Mouse (Mus musculus) hindbrain, postnatal 0 days (tissue): ENCODE data around the gene Gm49383. TPM values are rescaled to one million over a fixed set of nuclear protein-coding genes. Genes with fewer than 3 reads are reported as not detected.

ENCODE experiments used
- ATAC-seq: fragments of 200-750 bp; cut with Nextera tagmentation; 2 replicates; pipeline ENCODE4 v1.8.0; 2017; ENCODE audit warnings: mild to moderate bottlenecking, moderate TSS enrichment, moderate library complexity
- DNase-seq: peaks from one replicate; pipeline ENCODE4 v3.0.0-alpha.2; 2015; ENCODE audit warnings: low spot score
- H3K27ac ChIP-seq: fragments of 300-500 bp; sonication (generic); 2 replicates; pipeline ENCODE4 v1.5.1; 2014; ENCODE audit warnings: mild to moderate bottlenecking
- H3K27me3 ChIP-seq: fragments of 300-500 bp; sonication (generic); 2 replicates; pipeline ENCODE4 v1.6.1; 2014; ENCODE audit warnings: low read length, mixed read lengths; ENCODE audit not compliant: insufficient read depth
- H3K36me3 ChIP-seq: fragments of 300-500 bp; sonication (generic); 2 replicates; pipeline ENCODE4 v1.6.1; 2014; ENCODE audit warnings: low read length, mixed read lengths; ENCODE audit not compliant: insufficient read depth
- H3K4me1 ChIP-seq: fragments of 300-500 bp; sonication (generic); 2 replicates; pipeline ENCODE4 v1.6.1; 2014; ENCODE audit warnings: antibody characterized with exemption, low read length, mixed read lengths; ENCODE audit not compliant: insufficient read depth
- H3K4me2 ChIP-seq: fragments of 300-500 bp; sonication (generic); 2 replicates; pipeline ENCODE4 v1.6.1; 2014; ENCODE audit warnings: low read depth, mild to moderate bottlenecking, low read length, moderate library complexity, mixed read lengths
- H3K4me3 ChIP-seq: fragments of 300-500 bp; sonication (generic); 2 replicates; pipeline ENCODE4 v1.5.1; 2014; ENCODE audit warnings: low read length
- H3K9ac ChIP-seq: fragments of 300-500 bp; sonication (generic); replicated peaks from 2 replicates; pipeline ENCODE4 v1.6.1; 2014; ENCODE audit warnings: mild to moderate bottlenecking, low read length, moderate library complexity, mixed read lengths
- H3K9me3 ChIP-seq: fragments of 300-500 bp; sonication (generic); 2 replicates; pipeline ENCODE4 v1.6.1; 2016; ENCODE audit warnings: low read length, mixed read lengths
- CTCF ChIP-seq: IDR thresholded peaks from 2 replicates; pipeline ENCODE4 v1.5.1; 2016; ENCODE audit warnings: antibody characterized with exemption, control low read depth, low read depth
- WGBS: fragments of 180-500 bp; shearing (Covaris S2); extraction: QIAGEN DNeasy Blood & Tissue Kit; methylation state at CpG from one replicate; pipeline ENCODE4 v1.1.7; 2014; 5-methylcytosine and 5-hydroxymethylcytosine counted together
- microRNA-seq, 2 experiments: library from miRNA; unstranded; fragments of <30 nt; microRNA quantifications; one replicate each; pipeline ENCODE4; 2016
- polyA plus RNA-seq: library from polyadenylated mRNA; unstranded; fragments of >200 nt; fragmentation: Nextera tagmentation; extraction: Ambion mirVana; gene quantifications from 2 replicates; pipeline ENCODE4 v1.2.1, GENCODE M21; 2015
- total RNA-seq: library from RNA; depleted of rRNA; stranded (reverse); fragments of >200 nt; gene quantifications from 2 replicates; pipeline ENCODE4 v1.2.3, GENCODE M21; 2014; rRNA removed

Gm49383 gene
- total and polyA plus RNA-seq, 2 experiments from 2014 or later = 2.0 to 11.4 TPM

- WGBS = 82% methylated on average over 4 of the region's 4 CpGs
- no peak overlapping the region for H3K27ac ChIP-seq
- no peak overlapping the region for H3K4me2 ChIP-seq
- H3K4me1 ChIP-seq = no peaks in the 10 kb centered on the region
- H3K9me3 ChIP-seq = no peaks in the 10 kb centered on the region
- ATAC-seq (no peak), DNase-seq (no peak)
- no peak for TF ChIP-seq CTCF
- H3K4me3 ChIP-seq = no peak overlapping the region
- no peaks in the 10 kb centered on the region for H3K27me3 ChIP-seq
- H3K9ac ChIP-seq = no peak overlapping the region
- H3K36me3 ChIP-seq = peaks cover 11% of the 10 kb centered on the region; the same call in 1 of the 2 replicates
Measured at GRCm38 (mm10) chr12:69156436-69156835, 40.5 kb downstream of the Gm49383 start.

DNA sequence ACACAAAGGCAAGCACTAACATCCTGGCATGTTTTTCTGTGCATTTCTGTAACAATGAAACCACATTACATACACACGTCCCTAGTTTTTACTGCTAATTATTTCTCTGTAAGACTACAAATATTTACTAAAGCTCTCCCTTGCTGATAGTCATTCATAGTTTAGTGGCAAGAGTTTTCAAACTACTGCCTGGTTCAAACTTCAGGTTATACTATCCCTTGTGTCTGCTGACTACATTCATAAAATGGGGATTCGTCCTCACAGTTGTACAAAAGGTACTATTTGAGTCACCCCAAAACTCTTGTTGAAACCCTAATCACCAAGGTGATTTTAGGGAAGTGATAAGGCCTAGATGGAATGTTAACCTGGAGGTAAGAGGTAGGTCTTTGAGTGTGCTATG lies 41.0 kb downstream of the Gm49383 start:
- no peaks in the 10 kb centered on the region for H3K9me3 ChIP-seq
- no peaks in the 10 kb centered on the region for H3K4me1 ChIP-seq
- DNase-seq (no peak), ATAC-seq (no peak)
- no peaks in the 10 kb centered on the region for H3K27me3 ChIP-seq
- 82% methylated on average over 2 of the region's 2 CpGs for WGBS
- no peak overlapping the region for H3K4me2 ChIP-seq
- H3K27ac ChIP-seq = no peak overlapping the region
- no peak overlapping the region for H3K9ac ChIP-seq
- peaks cover 11% of the 10 kb centered on the region; the same call in 1 of the 2 replicates for H3K36me3 ChIP-seq
- H3K4me3 ChIP-seq = no peak overlapping the region
- no peak for TF ChIP-seq CTCF

DNA sequence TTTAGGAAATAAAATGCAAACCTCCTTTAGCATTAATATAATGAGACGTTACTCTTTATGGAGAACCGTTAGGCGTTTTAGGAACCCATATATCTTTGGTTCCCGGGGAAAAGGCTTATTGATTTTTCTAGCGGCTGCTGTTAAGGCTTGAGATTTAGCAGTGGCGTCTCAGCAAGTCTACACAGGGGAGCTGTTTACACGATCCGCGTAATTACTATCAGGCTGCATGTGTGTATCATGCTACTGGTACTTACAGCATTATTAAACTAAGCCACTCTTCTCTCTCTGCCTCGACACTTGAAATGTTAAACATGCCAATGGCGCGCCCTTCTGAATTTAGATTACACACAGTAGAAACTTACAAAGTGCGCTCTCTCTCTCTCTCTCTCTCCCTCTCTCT lies 46.9 kb downstream of the Gm49383 start:
- DNase-seq = peak; percentile 43
- Histone ChIP-seq H3K27ac (no peak overlapping the region), H3K4me2 (no peak overlapping the region), H3K36me3 (no peaks in the 10 kb centered on the region), H3K4me1 (no peaks in the 10 kb centered on the region), H3K27me3 (no peaks in the 10 kb centered on the region), H3K4me3 (no peak overlapping the region), H3K9ac (no peak overlapping the region), H3K9me3 (no peaks in the 10 kb centered on the region)
- no peak for TF ChIP-seq CTCF
- 72% methylated on average over 13 of the region's 13 CpGs for WGBS
- ATAC-seq = no peak

GRCm38 (mm10) chr12:69147166-69147735 lies 49.7 kb downstream of the Gm49383 start:
- Histone ChIP-seq H3K4me1 (no peaks in the 10 kb centered on the region), H3K4me2 (no peak overlapping the region), H3K27ac (no peak overlapping the region), H3K27me3 (no peaks in the 10 kb centered on the region), H3K9me3 (no peaks in the 10 kb centered on the region), H3K36me3 (no peaks in the 10 kb centered on the region), H3K4me3 (no peak overlapping the region), H3K9ac (no peak overlapping the region)
- WGBS = 94% methylated on average over 5 of the region's 5 CpGs
- ATAC-seq = no peak
- no peak for DNase-seq
- TF ChIP-seq CTCF = no peak

DNA sequence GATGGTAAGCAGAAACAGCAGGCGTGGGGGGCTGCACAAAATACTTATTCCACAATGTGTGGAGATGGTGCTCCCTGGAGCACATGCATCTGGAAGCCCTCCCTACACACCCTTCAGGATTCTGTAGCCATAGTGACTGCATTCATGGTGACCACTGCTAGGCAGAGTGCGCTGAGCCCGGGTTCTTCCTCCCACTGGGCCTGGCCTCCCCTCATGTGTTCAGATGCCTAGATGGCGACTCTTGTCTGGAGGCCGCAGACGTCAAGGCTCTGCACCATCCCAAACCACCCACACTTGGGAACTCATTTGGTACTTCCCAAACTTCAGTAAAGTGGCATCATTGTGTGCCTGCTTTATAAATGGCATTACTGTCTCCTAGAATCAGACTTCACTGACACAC lies 53.4 kb downstream of the Gm49383 start:
- no peak for ATAC-seq
- Histone ChIP-seq H3K9me3 (no peaks in the 10 kb centered on the region), H3K36me3 (no peaks in the 10 kb centered on the region), H3K27ac (no peak overlapping the region), H3K9ac (no peak overlapping the region), H3K4me2 (no peak overlapping the region), H3K4me3 (no peak overlapping the region), H3K27me3 (no peaks in the 10 kb centered on the region), H3K4me1 (no peaks in the 10 kb centered on the region)
- no peak for TF ChIP-seq CTCF
- 68% methylated on average over 6 of the region's 6 CpGs for WGBS
- no peak for DNase-seq

- no peak for TF ChIP-seq CTCF
- Histone ChIP-seq H3K4me2 (no peak overlapping the region), H3K4me3 (no peak overlapping the region), H3K9me3 (no peaks in the 10 kb centered on the region), H3K27ac (no peak overlapping the region), H3K4me1 (no peaks in the 10 kb centered on the region), H3K27me3 (no peaks in the 10 kb centered on the region), H3K36me3 (no peaks in the 10 kb centered on the region), H3K9ac (no peak overlapping the region)
- ATAC-seq (no peak), DNase-seq (no peak)
- 91% methylated on average over 7 of the region's 7 CpGs for WGBS
Measured at GRCm38 (mm10) chr12:69139841-69140240, 57.1 kb downstream of the Gm49383 start.

GRCm38 (mm10) chr12:69139201-69139600 lies 57.7 kb downstream of the Gm49383 start:
- no peak overlapping the region for H3K9ac ChIP-seq
- no peaks in the 10 kb centered on the region for H3K36me3 ChIP-seq
- no peaks in the 10 kb centered on the region for H3K27me3 ChIP-seq
- no peak overlapping the region for H3K27ac ChIP-seq
- H3K4me2 ChIP-seq = no peak overlapping the region
- WGBS = 83% methylated on average over 3 of the region's 3 CpGs
- no peaks in the 10 kb centered on the region for H3K4me1 ChIP-seq
- DNase-seq (peak; percentile 42), ATAC-seq (no peak)
- H3K4me3 ChIP-seq = no peak overlapping the region
- TF ChIP-seq CTCF = peak; percentile 42
- H3K9me3 ChIP-seq = no peaks in the 10 kb centered on the region

Small RNA genes within 50 kb of the gene (microRNA-seq; reads per million reads assigned to microRNA genes)
- gene Gm47287 (0 reads per million in 2 experiments), gene Gm47295 (0.88 to 1.1 reads per million in 2 experiments)

Other genes with a start within 250 kb of the Gm49383 start
- gene Rps29, start 37.9 kb downstream of the Gm49383 start, total RNA-seq = 56.4 and 153 TPM in 2 replicates
- 1,492 and 1,507 TPM in 2 replicates for gene Rps29, start 37.9 kb downstream of the Gm49383 start, polyA plus RNA-seq
- gene Lrr1, start 28.3 kb downstream of the Gm49383 start, total RNA-seq = 0.37 and 0.86 TPM in 2 replicates
- 3.4 and 3.6 TPM in 2 replicates for gene Lrr1, start 28.3 kb downstream of the Gm49383 start, polyA plus RNA-seq
- gene Rpl36al, start 13.0 kb downstream of the Gm49383 start, total RNA-seq = 80.6 and 99.1 TPM in 2 replicates
- gene Rpl36al, start 13.0 kb downstream of the Gm49383 start, polyA plus RNA-seq = 417 and 430 TPM in 2 replicates
- gene Mgat2, start 12.9 kb downstream of the Gm49383 start, total RNA-seq = 64.6 and 71.1 TPM in 2 replicates
- gene Mgat2, start 12.9 kb downstream of the Gm49383 start, polyA plus RNA-seq = 39.7 and 42.2 TPM in 2 replicates
- gene Dnaaf2, start 1.3 kb upstream of the Gm49383 start, total RNA-seq = 5.1 and 5.2 TPM in 2 replicates
- gene Dnaaf2, start 1.3 kb upstream of the Gm49383 start, polyA plus RNA-seq = 7.7 and 8.2 TPM in 2 replicates
- not detected in 2 replicates for gene Gm49384, start 7.2 kb upstream of the Gm49383 start, total RNA-seq
- gene Gm49384, start 7.2 kb upstream of the Gm49383 start, polyA plus RNA-seq = 7.1 and 8.3 TPM in 2 replicates
- 4.1 and 4.4 TPM in 2 replicates for gene Pole2, start 31.1 kb upstream of the Gm49383 start, total RNA-seq
- gene Pole2, start 31.1 kb upstream of the Gm49383 start, polyA plus RNA-seq = 3.1 and 4.3 TPM in 2 replicates
- gene Klhdc1, start 44.1 kb upstream of the Gm49383 start, total RNA-seq = 3.9 and 6.5 TPM in 2 replicates
- gene Klhdc1, start 44.1 kb upstream of the Gm49383 start, polyA plus RNA-seq = 15.0 and 23.6 TPM in 2 replicates
- 252 and 313 TPM in 2 replicates for gene Klhdc2, start 99.6 kb upstream of the Gm49383 start, total RNA-seq
- 248 and 251 TPM in 2 replicates for gene Klhdc2, start 99.6 kb upstream of the Gm49383 start, polyA plus RNA-seq
- gene Nemf, start 160.1 kb upstream of the Gm49383 start, total RNA-seq = 24.9 and 34.3 TPM in 2 replicates
- gene Nemf, start 160.1 kb upstream of the Gm49383 start, polyA plus RNA-seq = 69.7 and 78.2 TPM in 2 replicates
- gene Arf6, start 175.0 kb upstream of the Gm49383 start, total RNA-seq = 112 and 132 TPM in 2 replicates
- gene Arf6, start 175.0 kb upstream of the Gm49383 start, polyA plus RNA-seq = 41.6 and 43.5 TPM in 2 replicates
- gene Gm9887, start 175.4 kb upstream of the Gm49383 start, total RNA-seq = not detected in 2 replicates
- 0.43 and 1.5 TPM in 2 replicates for gene Gm9887, start 175.4 kb upstream of the Gm49383 start, polyA plus RNA-seq